Mouse (Mus musculus) thymus, adult 2 months (tissue): ENCODE data around the gene Mkrn2os.

Experiments used
- CTCF ChIP-seq: fragments of 200-500 bp; IDR thresholded peaks from 2 replicates; pipeline ENCODE4 v1.5.1; 2012; ENCODE audit warnings: mild to moderate bottlenecking, control low read depth, low read length, moderate library complexity, borderline replicate concordance; ENCODE audit not compliant: control insufficient read depth, poor library complexity, insufficient read depth; ENCODE audit errors: extremely low read depth
- POLR2A ChIP-seq: fragments of 200-500 bp; IDR thresholded peaks from 2 replicates; pipeline ENCODE4 v1.6.1; 2012; ENCODE audit warnings: mild to moderate bottlenecking, low read length, control low read depth, moderate library complexity; ENCODE audit not compliant: control insufficient read depth, poor library complexity, insufficient read depth; ENCODE audit errors: extremely low read depth

DNA sequence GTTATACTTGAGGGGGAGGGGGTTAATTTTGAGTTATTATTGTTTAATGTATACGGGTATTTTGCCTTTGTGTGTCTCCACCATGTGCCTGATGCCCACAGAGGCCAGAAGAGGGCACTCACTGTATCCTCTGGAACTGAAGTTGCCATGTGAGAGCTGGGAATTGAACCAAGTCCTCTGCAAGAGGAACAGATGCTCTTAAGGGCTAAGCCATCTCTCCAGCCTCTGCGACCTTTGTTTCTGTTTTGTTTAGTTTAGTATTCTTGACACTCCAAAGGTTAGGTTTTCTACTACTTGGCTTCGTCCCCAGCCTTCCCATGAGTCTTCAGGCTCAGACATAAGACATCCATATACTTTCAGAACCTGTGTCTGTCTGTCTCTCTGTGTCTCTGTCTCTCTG, 8.2 kb downstream of the Mkrn2os start:
- TF ChIP-seq CTCF (no peak), POLR2A (no peak)
